Mouse (Mus musculus) intestine, embryonic 14.5 days (tissue): ENCODE results near the gene Tex9. TPM values are rescaled to one million over a fixed set of nuclear protein-coding genes. Genes with fewer than 3 reads are reported as not detected.

Experiments used
- ATAC-seq: fragments of 200-750 bp; cut with Nextera tagmentation; replicated peaks from 2 replicates; pipeline ENCODE4 v1.8.0; 2017; ENCODE audit warnings: low read depth, moderate number of reproducible peaks, moderate TSS enrichment, moderate library complexity; ENCODE audit not compliant: low FRiP score, low TSS enrichment
- DNase-seq: peaks from one replicate; pipeline ENCODE4 v3.0.0-alpha.2; 2018; ENCODE audit warnings: low spot score
- H3K27ac ChIP-seq: fragments of 300-500 bp; sonication (generic); 2 replicates; pipeline ENCODE4 v1.5.1; 2014; ENCODE audit warnings: low read depth, mild to moderate bottlenecking, control low read depth
- H3K27me3 ChIP-seq: fragments of 300-500 bp; sonication (generic); replicated peaks from 2 replicates; pipeline ENCODE4 v1.6.1; 2014; ENCODE audit warnings: low read length, control low read depth; ENCODE audit not compliant: control insufficient read depth, insufficient read depth
- H3K36me3 ChIP-seq: fragments of 300-500 bp; sonication (generic); 2 replicates; pipeline ENCODE4 v1.6.1; 2014; ENCODE audit warnings: low read length, control low read depth; ENCODE audit not compliant: control insufficient read depth, insufficient read depth
- H3K4me1 ChIP-seq: fragments of 300-500 bp; sonication (generic); replicated peaks from 2 replicates; pipeline ENCODE4 v1.6.1; 2014; ENCODE audit warnings: low read length, control low read depth, mixed read lengths; ENCODE audit not compliant: control insufficient read depth, insufficient read depth
- H3K4me2 ChIP-seq: fragments of 300-500 bp; sonication (generic); 2 replicates; pipeline ENCODE4 v1.6.1; 2014; ENCODE audit warnings: low read length
- H3K4me3 ChIP-seq: fragments of 300-500 bp; sonication (generic); 2 replicates; pipeline ENCODE4 v1.5.1; 2014; ENCODE audit warnings: low read depth, low read length, control low read depth, mixed read lengths
- H3K9ac ChIP-seq: fragments of 300-500 bp; sonication (generic); 2 replicates; pipeline ENCODE4 v1.6.1; 2014; ENCODE audit warnings: mild to moderate bottlenecking, low read length
- H3K9me3 ChIP-seq: fragments of 300-500 bp; sonication (generic); 2 replicates; pipeline ENCODE4 v1.6.1; 2016; ENCODE audit warnings: low read length, control low read depth; ENCODE audit not compliant: control insufficient read depth
- WGBS: fragments of 180-500 bp; shearing (Covaris S2); extraction: QIAGEN DNeasy Blood & Tissue Kit; methylation state at CpG from one replicate; pipeline ENCODE4 v1.1.7; 2014; 5-methylcytosine and 5-hydroxymethylcytosine counted together
- polyA plus RNA-seq: library from polyadenylated mRNA; unstranded; fragments of >200 nt; fragmentation: Nextera tagmentation; extraction: Ambion mirVana; gene quantifications from 2 replicates; pipeline ENCODE4 v1.2.1, GENCODE M21; 2014

Tex9 gene
- polyA plus RNA-seq, 1 experiment from 2014 or later: 22.8 TPM

DNA sequence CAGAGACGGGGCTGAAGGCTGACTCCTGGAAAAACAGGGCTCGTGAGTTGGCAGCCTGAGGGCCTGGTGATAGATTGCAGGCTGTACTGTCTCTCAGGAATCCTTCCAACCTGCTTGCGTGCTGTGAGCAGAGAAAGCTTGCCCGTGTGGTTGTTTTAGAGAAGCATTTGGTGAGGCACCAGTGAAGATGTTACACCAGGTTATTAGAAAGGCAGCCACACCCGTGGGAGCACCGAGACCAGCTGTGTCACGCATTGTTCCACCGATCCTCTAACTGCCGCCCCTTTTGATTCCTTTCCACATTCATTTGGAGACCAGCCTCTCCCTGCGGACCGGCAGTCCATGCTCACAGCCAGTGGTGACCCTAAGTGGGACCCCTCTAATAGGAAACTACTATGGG is 69.7 kb downstream of the Tex9 start:
- Histone ChIP-seq H3K36me3 (no peaks in the 10 kb centered on the region), H3K4me3 (no peak overlapping the region), H3K9ac (no peak overlapping the region), H3K27ac (peak overlapping the region; percentile 38; the same call in 1 of the 2 replicates), H3K4me2 (no peak overlapping the region; the same call in 1 of the 2 replicates), H3K4me1 (peaks cover 15% of the 10 kb centered on the region; the same call in 1 of the 2 replicates), H3K27me3 (no peaks in the 10 kb centered on the region), H3K9me3 (no peaks in the 10 kb centered on the region)
- no peak for ATAC-seq
- DNase-seq: no peak
- 51% methylated on average over 11 of the region's 11 CpGs for WGBS

DNA sequence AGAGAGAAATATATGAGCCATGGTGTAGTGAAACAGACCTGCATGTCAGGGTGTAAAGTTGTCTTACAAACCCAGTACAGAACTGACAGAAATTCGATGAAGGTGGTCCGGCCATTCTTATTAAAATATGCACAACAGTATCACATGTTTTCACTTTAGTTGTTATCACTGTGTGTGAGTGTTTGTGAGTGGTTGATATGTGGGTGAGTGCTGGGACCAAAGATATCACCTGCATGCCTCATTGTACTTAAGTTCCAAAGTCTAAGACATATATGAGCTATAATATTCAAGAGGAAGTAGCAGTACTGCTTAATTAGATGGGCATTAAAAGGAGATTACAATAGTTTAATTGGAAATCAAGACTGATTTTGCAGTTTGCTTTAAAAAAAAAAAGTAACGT is 71.5 kb downstream of the Tex9 start:
- no peak for DNase-seq
- Histone ChIP-seq H3K27ac (no peak overlapping the region), H3K36me3 (no peaks in the 10 kb centered on the region), H3K9me3 (no peaks in the 10 kb centered on the region), H3K4me3 (no peak overlapping the region), H3K4me2 (no peak overlapping the region), H3K27me3 (no peaks in the 10 kb centered on the region), H3K4me1 (peaks cover 15% of the 10 kb centered on the region; the same call in 1 of the 2 replicates), H3K9ac (no peak overlapping the region)
- 73% methylated on average over 3 of the region's 3 CpGs for WGBS
- ATAC-seq: no peak

DNA sequence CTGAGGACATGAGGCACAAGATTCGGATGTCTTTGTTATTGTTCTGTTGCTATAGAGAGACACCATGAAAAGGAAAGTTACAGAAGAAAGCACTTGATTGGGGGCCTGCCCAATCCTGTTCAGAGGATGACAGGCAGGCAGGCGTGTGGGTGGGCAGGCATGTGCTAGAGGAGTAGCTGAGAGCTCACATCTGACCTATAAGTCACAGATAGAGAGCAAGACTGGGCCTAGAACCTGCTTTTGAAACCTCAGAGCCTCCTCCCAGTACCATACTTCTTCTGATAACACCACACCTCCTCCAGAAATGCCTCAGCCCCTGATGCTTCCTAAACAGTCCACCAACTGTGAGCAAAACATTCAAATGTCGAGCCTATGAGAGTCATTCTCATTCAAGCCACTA is 73.6 kb downstream of the Tex9 start:
- no peak for ATAC-seq
- Histone ChIP-seq H3K4me3 (no peak overlapping the region), H3K4me1 (peaks cover 15% of the 10 kb centered on the region; the same call in 1 of the 2 replicates), H3K9ac (no peak overlapping the region), H3K9me3 (no peaks in the 10 kb centered on the region), H3K36me3 (no peaks in the 10 kb centered on the region), H3K27me3 (no peaks in the 10 kb centered on the region), H3K27ac (no peak overlapping the region), H3K4me2 (no peak overlapping the region)
- WGBS: 84% methylated on average over 3 of the region's 3 CpGs
- no peak for DNase-seq

DNA sequence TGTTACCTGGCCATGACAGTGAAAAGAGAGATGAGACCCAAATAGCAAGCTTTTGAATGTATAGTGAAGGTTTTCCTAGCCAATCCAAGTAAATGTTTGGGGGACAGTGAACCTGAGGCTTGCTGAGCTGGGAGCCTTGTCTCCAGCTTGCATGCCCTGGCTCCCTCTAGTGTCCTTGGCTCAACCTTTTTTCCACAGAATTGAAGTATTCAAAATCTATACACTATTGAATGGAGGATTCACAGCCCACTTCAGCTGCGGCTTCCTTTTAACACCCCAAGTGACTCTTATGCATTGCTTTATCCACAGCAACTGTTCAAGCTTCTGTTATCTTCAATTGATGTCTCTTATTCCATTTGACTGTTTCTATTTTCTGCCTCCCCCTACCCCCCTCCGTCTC is 80.3 kb downstream of the Tex9 start:
- WGBS: 94% methylated on average over 2 of the region's 2 CpGs
- no peak overlapping the region for H3K27ac ChIP-seq
- no peaks in the 10 kb centered on the region for H3K27me3 ChIP-seq
- H3K9ac ChIP-seq: no peak overlapping the region
- H3K36me3 ChIP-seq: no peaks in the 10 kb centered on the region
- no peaks in the 10 kb centered on the region for H3K9me3 ChIP-seq
- no peak overlapping the region for H3K4me2 ChIP-seq
- ATAC-seq: no peak
- H3K4me1 ChIP-seq: 0 out of 2 replicates have a peak, but pooled peaks cover 3% of the 10 kb centered on the region
- no peak for DNase-seq
- H3K4me3 ChIP-seq: no peak overlapping the region

DNA sequence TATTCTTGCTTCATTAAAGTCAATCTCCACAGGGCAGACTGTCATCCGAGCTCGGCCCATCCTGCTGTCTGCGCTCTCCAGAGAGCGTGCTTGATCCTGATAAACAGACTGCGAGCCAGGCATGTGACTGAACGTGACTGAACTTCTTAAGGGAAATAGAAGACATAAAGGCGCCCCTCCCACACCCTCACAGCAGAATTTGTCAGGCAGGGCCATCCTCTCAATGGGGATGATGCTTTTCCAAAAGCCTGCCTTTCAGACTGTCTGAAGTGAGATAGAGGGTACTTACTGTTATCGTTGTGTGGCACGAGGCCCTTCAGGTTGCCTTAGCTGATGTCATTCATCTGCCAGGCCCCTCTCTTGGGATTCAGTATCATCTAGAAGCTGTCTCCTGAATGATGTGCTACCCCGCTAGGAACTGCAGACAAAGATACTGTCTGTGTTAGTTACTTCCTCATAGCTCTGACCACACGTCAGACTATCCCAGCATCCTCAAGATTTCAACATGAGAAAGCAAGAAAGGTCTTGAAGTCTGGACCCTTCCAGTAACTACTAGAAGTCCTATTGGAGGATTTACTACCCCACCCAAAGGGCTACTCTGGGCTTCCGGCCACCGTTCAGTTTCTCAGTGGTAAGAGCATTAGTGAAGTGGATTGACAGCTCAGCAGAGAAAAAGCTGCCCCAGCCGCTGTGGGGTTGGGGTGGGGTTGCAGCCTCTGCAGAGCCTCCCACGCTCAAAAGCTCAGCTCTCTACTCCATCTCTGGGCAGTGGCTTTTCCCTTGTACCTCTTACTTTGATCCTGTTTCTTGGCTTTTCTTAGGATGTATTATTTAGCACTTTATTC is 82.4 kb downstream of the Tex9 start:
- no peak overlapping the region for H3K27ac ChIP-seq
- ATAC-seq (no peak), DNase-seq (no peak)
- no peak overlapping the region for H3K4me3 ChIP-seq
- WGBS: 40% methylated on average over 15 of the region's 15 CpGs
- no peaks in the 10 kb centered on the region for H3K9me3 ChIP-seq
- no peaks in the 10 kb centered on the region for H3K27me3 ChIP-seq
- no peaks in the 10 kb centered on the region for H3K36me3 ChIP-seq
- H3K4me1 ChIP-seq: 0 out of 2 replicates have a peak, but pooled peaks cover 3% of the 10 kb centered on the region
- H3K4me2 ChIP-seq: no peak overlapping the region
- H3K9ac ChIP-seq: no peak overlapping the region

DNA sequence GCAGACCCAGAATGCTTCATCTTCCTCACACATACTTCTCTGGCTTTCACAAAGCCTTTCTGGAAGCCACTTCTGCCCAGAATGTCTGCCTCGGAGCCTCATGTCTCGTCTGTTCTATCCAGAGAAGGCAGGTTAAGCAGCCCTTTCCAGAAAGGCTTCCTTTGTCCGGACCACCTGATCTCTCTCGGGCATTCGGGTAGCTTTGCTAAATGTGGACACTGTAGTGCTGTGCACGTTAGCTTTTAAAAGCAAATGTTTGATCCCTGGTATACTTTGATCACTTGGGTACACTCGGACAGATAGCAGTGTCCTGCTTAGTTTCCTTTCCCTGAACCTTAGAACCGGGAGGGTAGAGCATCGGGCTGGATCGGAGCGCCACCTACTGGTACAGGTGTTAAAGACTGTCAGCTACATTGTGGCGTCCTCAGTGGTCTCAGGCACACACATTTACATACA is 83.9 kb downstream of the Tex9 start:
- WGBS: 12% methylated on average over 12 of the region's 12 CpGs
- peak; percentile 92 for DNase-seq
- H3K9me3 ChIP-seq: no peaks in the 10 kb centered on the region
- 0 out of 2 replicates have a peak, but pooled peaks cover 3% of the 10 kb centered on the region for H3K4me1 ChIP-seq
- H3K4me2 ChIP-seq: peak overlapping the region; percentile 49
- peak overlapping the region; percentile 5; the same call in 1 of the 2 replicates for H3K9ac ChIP-seq
- H3K4me3 ChIP-seq: peak overlapping the region; percentile 26
- no peaks in the 10 kb centered on the region for H3K36me3 ChIP-seq
- H3K27me3 ChIP-seq: no peaks in the 10 kb centered on the region
- no peak overlapping the region for H3K27ac ChIP-seq
- ATAC-seq: peak; percentile 87

DNA sequence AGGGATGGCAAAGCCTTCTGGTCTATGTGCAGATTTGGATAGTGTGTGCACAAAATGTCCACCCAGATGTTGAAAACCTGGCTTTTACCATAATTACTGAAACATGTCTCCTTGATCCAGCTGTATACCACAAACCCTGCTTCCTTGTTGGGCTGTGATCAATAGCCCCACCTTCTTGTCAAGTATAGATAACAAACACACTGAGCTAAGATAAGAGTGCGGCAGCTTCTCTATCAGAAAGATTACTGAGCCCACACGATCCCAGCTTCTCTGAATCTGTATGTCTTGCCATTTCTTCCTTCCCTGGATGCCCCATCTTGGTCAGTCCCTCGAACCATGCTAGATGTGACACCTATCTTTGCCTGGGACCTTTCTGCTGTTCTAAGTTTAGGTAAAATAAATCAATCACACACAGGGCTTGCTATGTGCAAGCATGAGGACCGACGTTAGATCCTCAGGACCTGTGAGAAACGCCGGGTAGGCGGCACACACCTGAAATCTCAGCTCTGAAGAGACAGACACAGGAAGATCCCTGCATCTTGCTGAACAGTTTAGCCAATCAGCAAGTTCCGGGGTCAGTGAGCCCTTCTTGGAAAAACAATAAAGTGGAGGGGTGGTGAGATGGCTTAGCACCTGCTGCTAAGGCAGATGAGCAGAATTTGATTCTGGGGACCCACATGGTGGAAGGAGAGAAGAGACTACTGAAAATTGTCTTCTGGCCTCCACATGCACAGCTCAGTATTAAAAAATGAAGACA is 86.0 kb downstream of the Tex9 start:
- H3K9me3 ChIP-seq: no peaks in the 10 kb centered on the region
- 81% methylated on average over 9 of the region's 9 CpGs for WGBS
- 0 out of 2 replicates have a peak, but pooled peaks cover 3% of the 10 kb centered on the region for H3K4me1 ChIP-seq
- no peaks in the 10 kb centered on the region for H3K36me3 ChIP-seq
- no peak overlapping the region for H3K4me3 ChIP-seq
- ATAC-seq (no peak), DNase-seq (no peak)
- H3K27ac ChIP-seq: no peak overlapping the region
- no peak overlapping the region for H3K4me2 ChIP-seq
- no peaks in the 10 kb centered on the region for H3K27me3 ChIP-seq
- H3K9ac ChIP-seq: no peak overlapping the region

DNA sequence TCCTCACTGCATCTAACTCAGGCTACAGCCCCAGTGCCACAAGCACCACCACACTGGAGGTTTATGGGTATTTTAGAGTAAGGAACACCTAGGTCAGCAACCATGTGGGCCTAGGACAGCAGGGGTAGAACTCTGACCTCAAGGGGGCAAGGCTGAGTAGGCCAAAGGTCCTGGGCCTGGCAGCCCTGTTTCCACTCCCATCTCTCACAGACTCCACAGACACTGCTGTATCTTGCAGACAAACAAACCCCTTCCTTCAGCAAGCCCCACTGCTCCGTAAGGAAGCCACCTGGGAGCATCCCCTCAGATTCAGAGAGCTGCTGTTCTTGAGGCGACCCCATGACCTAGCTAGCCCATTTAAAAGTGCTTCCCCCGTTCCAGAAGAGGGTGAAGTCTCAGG is 87.1 kb downstream of the Tex9 start:
- no peaks in the 10 kb centered on the region for H3K36me3 ChIP-seq
- no peak overlapping the region for H3K4me2 ChIP-seq
- no peak for DNase-seq
- H3K9me3 ChIP-seq: no peaks in the 10 kb centered on the region
- H3K27me3 ChIP-seq: no peaks in the 10 kb centered on the region
- no peak overlapping the region for H3K9ac ChIP-seq
- no peak overlapping the region for H3K27ac ChIP-seq
- no peak for ATAC-seq
- H3K4me1 ChIP-seq: 0 out of 2 replicates have a peak, but pooled peaks cover 3% of the 10 kb centered on the region
- H3K4me3 ChIP-seq: no peak overlapping the region
- 68% methylated on average over 3 of the region's 3 CpGs for WGBS
